Mouse (Mus musculus) kidney, adult 2 months (tissue): Measurements from ENCODE around the gene Stag1.

Experiments
- CTCF ChIP-seq: fragments of 200-500 bp; conservative IDR thresholded peaks from 2 replicates; pipeline ENCODE4 v1.5.1; 2011; ENCODE audit warnings: low read depth, mild to moderate bottlenecking, control low read depth, low read length, moderate library complexity, mixed read lengths; ENCODE audit not compliant: insufficient read depth, insufficient read length
- POLR2A ChIP-seq: fragments of 200-500 bp; IDR thresholded peaks from one replicate; pipeline ENCODE4 v1.6.1; 2011; ENCODE audit warnings: low read depth, low read length, control low read depth

DNA sequence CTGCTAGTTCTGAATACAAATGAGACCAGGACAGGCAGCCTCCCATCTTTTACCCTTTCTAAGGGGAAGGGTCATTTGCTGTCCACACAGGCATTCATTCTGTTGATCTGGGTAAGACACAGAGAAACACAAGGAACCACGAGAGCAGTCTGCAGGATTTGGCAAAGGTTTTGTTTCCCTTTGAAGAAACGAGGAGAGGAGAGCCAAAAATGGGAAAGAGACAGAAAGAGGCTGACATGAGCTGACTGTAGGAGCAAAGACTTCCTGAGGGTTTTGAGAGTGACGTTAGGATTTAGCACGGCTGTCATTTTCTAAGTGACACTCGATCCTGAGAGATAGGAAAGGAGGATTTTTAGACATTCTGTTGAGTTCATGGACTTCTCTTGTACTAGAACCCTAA lies 23.7 kb upstream of the Stag1 start:
- TF ChIP-seq CTCF (no peak), POLR2A (no peak)
